Mouse (Mus musculus): ENCODE measurements at regions not wholly inside any gene's neighbourhood (a gene's known extent, or its start where the extent isn't known, plus 50 kb on each side); places are given as distances from the start of the nearest gene placed in this dataset.
A peak's percentile ranks its signal among the peaks of the same experiment; 100 is the strongest.

GRCm38 (mm10) chr7:37267404-37267803 lies 506.0 kb downstream of the Zfp536 start:
- ATAC-seq (replicated peaks; ENCODE audit: low FRiP score, low TSS enrichment, low read depth) (no peak), DNase-seq (ENCODE audit: low spot score) (no peak)
- H3K36me3 ChIP-seq (ENCODE audit: control insufficient read depth, insufficient read depth, low read length): no peaks in the 10 kb centered on the region
- H3K4me1 ChIP-seq (replicated peaks; ENCODE audit: control insufficient read depth, insufficient read depth, low read length): no peaks in the 10 kb centered on the region
- no peaks in the 10 kb centered on the region for H3K9me3 ChIP-seq (ENCODE audit: control insufficient read depth, low read length)
- no peak overlapping the region for H3K4me2 ChIP-seq (ENCODE audit: low read length)
- H3K27ac ChIP-seq (ENCODE audit: low read depth): no peak overlapping the region
- H3K9ac ChIP-seq (ENCODE audit: low read length): no peak overlapping the region
- WGBS: 93% methylated on average over 4 of the region's 4 CpGs
- no peak overlapping the region for H3K4me3 ChIP-seq (ENCODE audit: low read depth, low read length)
- no peaks in the 10 kb centered on the region for H3K27me3 ChIP-seq (replicated peaks; ENCODE audit: control insufficient read depth, insufficient read depth, low read length)

DNA sequence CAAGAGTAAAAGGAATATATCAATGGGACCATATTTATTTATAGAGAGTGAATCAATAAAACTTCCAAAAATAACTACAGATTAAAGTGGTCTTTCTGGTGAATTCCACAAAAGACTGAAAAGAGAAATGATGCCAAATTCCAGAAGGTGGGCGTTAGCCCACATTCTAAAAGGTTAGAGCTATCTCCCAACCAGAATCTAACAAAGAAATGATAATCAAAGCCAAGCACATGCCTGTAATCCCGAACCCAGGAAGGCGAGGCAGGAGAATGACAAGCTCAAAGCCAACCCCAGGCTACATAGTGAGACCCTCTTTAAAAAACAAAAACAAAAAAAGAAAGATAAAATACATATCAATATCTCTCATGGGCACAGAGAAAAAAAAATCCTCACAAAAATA lies 502.6 kb downstream of the Zfp536 start:
- no peaks in the 10 kb centered on the region for H3K27me3 ChIP-seq (replicated peaks; ENCODE audit: control insufficient read depth, insufficient read depth, low read length)
- no peaks in the 10 kb centered on the region for H3K4me1 ChIP-seq (replicated peaks; ENCODE audit: control insufficient read depth, insufficient read depth, low read length)
- H3K4me2 ChIP-seq (ENCODE audit: low read length): no peak overlapping the region
- no peaks in the 10 kb centered on the region for H3K36me3 ChIP-seq (ENCODE audit: control insufficient read depth, insufficient read depth, low read length)
- H3K27ac ChIP-seq (ENCODE audit: low read depth): no peak overlapping the region
- no peak overlapping the region for H3K4me3 ChIP-seq (ENCODE audit: low read depth, low read length)
- 85% methylated on average over 3 of the region's 3 CpGs for WGBS
- H3K9me3 ChIP-seq (ENCODE audit: control insufficient read depth, low read length): no peaks in the 10 kb centered on the region
- no peak overlapping the region for H3K9ac ChIP-seq (ENCODE audit: low read length)
- ATAC-seq (replicated peaks; ENCODE audit: low FRiP score, low TSS enrichment, low read depth) (no peak), DNase-seq (ENCODE audit: low spot score) (no peak)

- H3K27me3 ChIP-seq (replicated peaks; ENCODE audit: control insufficient read depth, insufficient read depth, low read length): no peaks in the 10 kb centered on the region
- H3K4me2 ChIP-seq (ENCODE audit: low read length): no peak overlapping the region
- H3K4me1 ChIP-seq (replicated peaks; ENCODE audit: control insufficient read depth, insufficient read depth, low read length): peaks cover 23% of the 10 kb centered on the region
- no peak for ATAC-seq (replicated peaks; ENCODE audit: low FRiP score, low TSS enrichment, low read depth)
- peak; percentile 59 for DNase-seq (ENCODE audit: low spot score)
- H3K27ac ChIP-seq (ENCODE audit: low read depth): no peak overlapping the region
- H3K36me3 ChIP-seq (ENCODE audit: control insufficient read depth, insufficient read depth, low read length): no peaks in the 10 kb centered on the region
- no peak overlapping the region for H3K4me3 ChIP-seq (ENCODE audit: low read depth, low read length)
- no peaks in the 10 kb centered on the region for H3K9me3 ChIP-seq (ENCODE audit: control insufficient read depth, low read length)
- no peak overlapping the region for H3K9ac ChIP-seq (ENCODE audit: low read length)
- WGBS: 32% methylated on average over 5 of the region's 5 CpGs
Measured at GRCm38 (mm10) chr7:37290018-37290417, 483.4 kb downstream of the Zfp536 start.

- H3K27me3 ChIP-seq (replicated peaks; ENCODE audit: control insufficient read depth, insufficient read depth, low read length): no peaks in the 10 kb centered on the region
- no peak overlapping the region for H3K9ac ChIP-seq (ENCODE audit: low read length)
- ATAC-seq (replicated peaks; ENCODE audit: low FRiP score, low TSS enrichment, low read depth) (no peak; the same call in 1 of the 2 replicates), DNase-seq (ENCODE audit: low spot score) (no peak)
- 34% methylated on average over 19 of the region's 19 CpGs for WGBS
- H3K4me2 ChIP-seq (ENCODE audit: low read length): no peak overlapping the region
- no peak overlapping the region for H3K27ac ChIP-seq (ENCODE audit: low read depth)
- H3K9me3 ChIP-seq (ENCODE audit: control insufficient read depth, low read length): no peaks in the 10 kb centered on the region
- no peaks in the 10 kb centered on the region for H3K36me3 ChIP-seq (ENCODE audit: control insufficient read depth, insufficient read depth, low read length)
- H3K4me3 ChIP-seq (ENCODE audit: low read depth, low read length): no peak overlapping the region
- peaks cover 23% of the 10 kb centered on the region for H3K4me1 ChIP-seq (replicated peaks; ENCODE audit: control insufficient read depth, insufficient read depth, low read length)
Measured at GRCm38 (mm10) chr7:37290493-37291045, 482.9 kb downstream of the Zfp536 start.

DNA sequence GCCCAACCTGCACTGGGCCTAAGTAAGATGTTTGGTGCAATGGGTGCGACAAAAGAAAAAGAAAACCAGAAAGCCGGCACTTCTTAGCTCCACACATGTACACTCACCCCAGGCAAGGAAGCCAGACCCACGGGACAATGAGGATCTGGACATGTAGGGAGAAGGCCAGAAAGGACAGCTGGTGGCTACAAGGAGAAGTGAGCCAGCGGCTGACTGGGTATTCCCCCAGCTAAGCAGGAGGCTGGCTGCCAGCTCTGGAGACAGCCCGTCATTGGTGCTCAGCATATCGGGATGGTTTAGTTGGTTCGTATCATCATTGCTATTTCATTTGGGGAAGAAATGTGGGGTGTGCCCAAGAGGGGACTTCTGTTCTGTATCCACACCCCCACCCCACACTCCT lies 481.7 kb downstream of the Zfp536 start:
- Histone ChIP-seq H3K4me1 (replicated peaks; ENCODE audit: control insufficient read depth, insufficient read depth, low read length) (peaks cover 23% of the 10 kb centered on the region), H3K4me3 (ENCODE audit: low read depth, low read length) (no peak overlapping the region), H3K4me2 (ENCODE audit: low read length) (no peak overlapping the region), H3K9ac (ENCODE audit: low read length) (no peak overlapping the region), H3K27ac (ENCODE audit: low read depth) (no peak overlapping the region), H3K9me3 (ENCODE audit: control insufficient read depth, low read length) (no peaks in the 10 kb centered on the region), H3K36me3 (ENCODE audit: control insufficient read depth, insufficient read depth, low read length) (no peaks in the 10 kb centered on the region), H3K27me3 (replicated peaks; ENCODE audit: control insufficient read depth, insufficient read depth, low read length) (no peaks in the 10 kb centered on the region)
- DNase-seq (ENCODE audit: low spot score) (no peak), ATAC-seq (replicated peaks; ENCODE audit: low FRiP score, low TSS enrichment, low read depth) (no peak)
- 63% methylated on average over 7 of the region's 7 CpGs for WGBS

DNA sequence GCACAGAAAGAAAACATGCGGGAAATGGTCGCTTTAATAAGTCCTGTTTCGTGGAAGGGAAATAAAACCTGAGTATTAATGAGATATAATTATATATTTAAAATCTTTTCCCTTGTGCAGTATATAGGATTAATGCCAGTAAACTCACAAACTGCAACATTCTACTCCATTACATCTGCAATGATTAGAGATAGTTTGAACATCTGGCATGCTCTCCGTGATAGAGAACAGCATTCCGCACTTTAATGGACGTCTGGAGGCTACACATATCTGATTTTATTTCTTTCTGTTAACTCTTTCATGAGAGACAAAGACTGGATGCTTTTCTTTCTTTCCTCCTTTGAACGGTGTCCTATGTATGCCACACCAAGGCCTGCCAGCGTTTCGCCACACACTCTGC lies 480.9 kb downstream of the Zfp536 start:
- WGBS: 59% methylated on average over 9 of the region's 9 CpGs
- DNase-seq (ENCODE audit: low spot score): no peak

DNA sequence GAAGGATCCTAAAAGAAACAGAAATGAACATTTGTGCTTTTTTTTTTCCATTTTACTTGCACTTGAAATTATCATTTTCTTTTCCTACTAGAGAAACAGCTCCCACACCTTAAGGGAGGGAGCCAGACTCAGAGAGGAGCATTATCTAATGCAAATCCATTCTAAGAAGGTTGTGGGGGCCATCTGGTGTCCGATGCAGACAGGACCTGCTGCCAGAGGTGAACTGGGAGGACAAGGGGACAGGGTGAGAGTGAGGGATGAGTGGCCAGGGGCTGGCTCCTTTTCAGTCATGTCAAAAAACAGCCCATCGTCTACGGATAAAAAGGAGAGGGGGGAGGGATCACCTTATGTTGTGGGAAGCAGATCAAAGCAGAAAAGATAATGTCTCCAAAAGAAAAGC lies 474.6 kb downstream of the Zfp536 start:
- no peak overlapping the region for H3K4me3 ChIP-seq (ENCODE audit: low read depth, low read length)
- WGBS: 19% methylated on average over 3 of the region's 3 CpGs
- H3K27ac ChIP-seq (ENCODE audit: low read depth): no peak overlapping the region
- no peaks in the 10 kb centered on the region for H3K9me3 ChIP-seq (ENCODE audit: control insufficient read depth, low read length)
- peaks cover 2% of the 10 kb centered on the region; the same call in 1 of the 2 replicates for H3K4me1 ChIP-seq (replicated peaks; ENCODE audit: control insufficient read depth, insufficient read depth, low read length)
- H3K36me3 ChIP-seq (ENCODE audit: control insufficient read depth, insufficient read depth, low read length): no peaks in the 10 kb centered on the region
- no peak overlapping the region for H3K9ac ChIP-seq (ENCODE audit: low read length)
- no peak for ATAC-seq (replicated peaks; ENCODE audit: low FRiP score, low TSS enrichment, low read depth)
- no peaks in the 10 kb centered on the region for H3K27me3 ChIP-seq (replicated peaks; ENCODE audit: control insufficient read depth, insufficient read depth, low read length)
- no peak overlapping the region for H3K4me2 ChIP-seq (ENCODE audit: low read length)
- no peak for DNase-seq (ENCODE audit: low spot score)

More for the DNA sequence above, 480.9 kb downstream of the Zfp536 start:
- no peak for ATAC-seq (replicated peaks; ENCODE audit: low FRiP score, low TSS enrichment, low read depth)
- Histone ChIP-seq H3K27me3 (replicated peaks; ENCODE audit: control insufficient read depth, insufficient read depth, low read length) (no peaks in the 10 kb centered on the region), H3K4me3 (ENCODE audit: low read depth, low read length) (no peak overlapping the region), H3K9ac (ENCODE audit: low read length) (no peak overlapping the region), H3K27ac (ENCODE audit: low read depth) (no peak overlapping the region), H3K4me1 (replicated peaks; ENCODE audit: control insufficient read depth, insufficient read depth, low read length) (peaks cover 23% of the 10 kb centered on the region), H3K9me3 (ENCODE audit: control insufficient read depth, low read length) (no peaks in the 10 kb centered on the region), H3K36me3 (ENCODE audit: control insufficient read depth, insufficient read depth, low read length) (no peaks in the 10 kb centered on the region), H3K4me2 (ENCODE audit: low read length) (no peak overlapping the region)

- no peaks in the 10 kb centered on the region for H3K36me3 ChIP-seq (ENCODE audit: control insufficient read depth, insufficient read depth, low read length)
- no peak overlapping the region for H3K4me2 ChIP-seq (ENCODE audit: low read length)
- 76% methylated on average over 9 of the region's 9 CpGs for WGBS
- H3K27ac ChIP-seq (ENCODE audit: low read depth): no peak overlapping the region
- H3K4me3 ChIP-seq (ENCODE audit: low read depth, low read length): no peak overlapping the region
- no peaks in the 10 kb centered on the region for H3K27me3 ChIP-seq (replicated peaks; ENCODE audit: control insufficient read depth, insufficient read depth, low read length)
- no peak overlapping the region for H3K9ac ChIP-seq (ENCODE audit: low read length)
- DNase-seq (ENCODE audit: low spot score) (no peak), ATAC-seq (replicated peaks; ENCODE audit: low FRiP score, low TSS enrichment, low read depth) (no peak)
- no peaks in the 10 kb centered on the region for H3K9me3 ChIP-seq (ENCODE audit: control insufficient read depth, low read length)
- no peaks in the 10 kb centered on the region for H3K4me1 ChIP-seq (replicated peaks; ENCODE audit: control insufficient read depth, insufficient read depth, low read length)
Measured at GRCm38 (mm10) chr7:37305463-37305862, 468.0 kb downstream of the Zfp536 start.

- WGBS: 78% methylated on average over 4 of the region's 4 CpGs
- no peak overlapping the region for H3K27ac ChIP-seq (ENCODE audit: low read depth)
- H3K9me3 ChIP-seq (ENCODE audit: control insufficient read depth, low read length): no peaks in the 10 kb centered on the region
- H3K9ac ChIP-seq (ENCODE audit: low read length): no peak overlapping the region
- ATAC-seq (replicated peaks; ENCODE audit: low FRiP score, low TSS enrichment, low read depth) (no peak), DNase-seq (ENCODE audit: low spot score) (no peak)
- no peaks in the 10 kb centered on the region for H3K27me3 ChIP-seq (replicated peaks; ENCODE audit: control insufficient read depth, insufficient read depth, low read length)
- H3K4me3 ChIP-seq (ENCODE audit: low read depth, low read length): no peak overlapping the region
- H3K36me3 ChIP-seq (ENCODE audit: control insufficient read depth, insufficient read depth, low read length): no peaks in the 10 kb centered on the region
- no peaks in the 10 kb centered on the region for H3K4me1 ChIP-seq (replicated peaks; ENCODE audit: control insufficient read depth, insufficient read depth, low read length)
- H3K4me2 ChIP-seq (ENCODE audit: low read length): no peak overlapping the region
Measured at GRCm38 (mm10) chr7:37307191-37307590, 466.2 kb downstream of the Zfp536 start.
